Mouse (Mus musculus): ENCODE measurements at regions not wholly inside any gene's neighbourhood (a gene's known extent, or its start where the extent isn't known, plus 50 kb on each side); places are given as distances from the start of the nearest gene placed in this dataset.

GRCm38 (mm10) chr19:37795552-37796343, 98.2 kb downstream of the Cyp26a1 start:
- Histone ChIP-seq H3K27me3 (no peaks in the 10 kb centered on the region), H3K9ac (no peak overlapping the region), H3K9me3 (no peaks in the 10 kb centered on the region), H3K36me3 (no peaks in the 10 kb centered on the region), H3K4me2 (no peak overlapping the region), H3K27ac (no peak overlapping the region), H3K4me1 (peaks cover 3% of the 10 kb centered on the region), H3K4me3 (no peak overlapping the region)
- no peak for ATAC-seq (ENCODE audit: insufficient number of reproducible peaks, insufficient read depth, low FRiP score, low TSS enrichment, low read depth)
- WGBS: 78% methylated on average over 18 of the region's 18 CpGs

GRCm38 (mm10) chr19:37800161-37800660, 102.6 kb downstream of the Cyp26a1 start:
- Histone ChIP-seq H3K4me2 (no peak overlapping the region), H3K4me3 (no peak overlapping the region), H3K9me3 (no peaks in the 10 kb centered on the region), H3K36me3 (no peaks in the 10 kb centered on the region), H3K4me1 (no peaks in the 10 kb centered on the region), H3K27ac (no peak overlapping the region), H3K9ac (no peak overlapping the region), H3K27me3 (no peaks in the 10 kb centered on the region)
- 26% methylated on average over 3 of the region's 3 CpGs for WGBS
- ATAC-seq (ENCODE audit: insufficient number of reproducible peaks, insufficient read depth, low FRiP score, low TSS enrichment, low read depth): no peak

- no peaks in the 10 kb centered on the region for H3K36me3 ChIP-seq
Measured at GRCm38 (mm10) chr19:37809666-37810065, 112.1 kb downstream of the Cyp26a1 start.

GRCm38 (mm10) chr19:37814089-37815073, 116.8 kb downstream of the Cyp26a1 start:
- H3K9me3 ChIP-seq: no peaks in the 10 kb centered on the region
- peaks cover 7% of the 10 kb centered on the region for H3K4me1 ChIP-seq
- peaks cover 3% of the 10 kb centered on the region; the same call in 1 of the 2 replicates for H3K27me3 ChIP-seq
- H3K36me3 ChIP-seq: no peaks in the 10 kb centered on the region
- no peak overlapping the region for H3K4me3 ChIP-seq
- ATAC-seq (ENCODE audit: insufficient number of reproducible peaks, insufficient read depth, low FRiP score, low TSS enrichment, low read depth): no peak
- H3K9ac ChIP-seq: no peak overlapping the region
- WGBS: 24% methylated on average over 19 of the region's 19 CpGs
- 0 out of 2 replicates have a peak overlapping the region, but pooled peaks have one; percentile 1 for H3K4me2 ChIP-seq
- H3K27ac ChIP-seq: no peak overlapping the region

More at GRCm38 (mm10) chr19:37809666-37810065, 112.1 kb downstream of the Cyp26a1 start:
- Histone ChIP-seq H3K9ac (no peak overlapping the region), H3K27me3 (peaks cover 3% of the 10 kb centered on the region; the same call in 1 of the 2 replicates), H3K9me3 (no peaks in the 10 kb centered on the region), H3K27ac (no peak overlapping the region), H3K4me1 (peaks cover 7% of the 10 kb centered on the region), H3K4me2 (no peak overlapping the region), H3K4me3 (no peak overlapping the region)
- no peak for ATAC-seq (ENCODE audit: insufficient number of reproducible peaks, insufficient read depth, low FRiP score, low TSS enrichment, low read depth)
- WGBS: 88% methylated on average over 11 of the region's 11 CpGs

- H3K27ac ChIP-seq: no peak overlapping the region
- WGBS: 68% methylated on average over 2 of the region's 2 CpGs
- no peak for ATAC-seq (ENCODE audit: insufficient number of reproducible peaks, insufficient read depth, low FRiP score, low TSS enrichment, low read depth)
- H3K27me3 ChIP-seq: peaks cover 3% of the 10 kb centered on the region; the same call in 1 of the 2 replicates
- no peak overlapping the region for H3K9ac ChIP-seq
- no peak overlapping the region for H3K4me2 ChIP-seq
- no peak overlapping the region for H3K4me3 ChIP-seq
- no peaks in the 10 kb centered on the region for H3K9me3 ChIP-seq
- no peaks in the 10 kb centered on the region for H3K36me3 ChIP-seq
- H3K4me1 ChIP-seq: peaks cover 7% of the 10 kb centered on the region
Measured at GRCm38 (mm10) chr19:37815627-37816026, 118.0 kb downstream of the Cyp26a1 start.

- no peaks in the 10 kb centered on the region for H3K36me3 ChIP-seq
- H3K4me1 ChIP-seq: peaks cover 7% of the 10 kb centered on the region
- ATAC-seq (ENCODE audit: insufficient number of reproducible peaks, insufficient read depth, low FRiP score, low TSS enrichment, low read depth): no peak
- H3K4me3 ChIP-seq: no peak overlapping the region
- H3K9me3 ChIP-seq: no peaks in the 10 kb centered on the region
- H3K9ac ChIP-seq: 0 out of 2 replicates have a peak overlapping the region, but pooled peaks have one; percentile 2
- H3K4me2 ChIP-seq: no peak overlapping the region
- H3K27me3 ChIP-seq: no peaks in the 10 kb centered on the region
- H3K27ac ChIP-seq: no peak overlapping the region
- WGBS: 28% methylated on average over 3 of the region's 3 CpGs
Measured at GRCm38 (mm10) chr19:37821243-37821642, 123.6 kb downstream of the Cyp26a1 start.

GRCm38 (mm10) chr19:37821671-37822190, 124.1 kb downstream of the Cyp26a1 start:
- no peak for ATAC-seq (ENCODE audit: insufficient number of reproducible peaks, insufficient read depth, low FRiP score, low TSS enrichment, low read depth)
- Histone ChIP-seq H3K36me3 (no peaks in the 10 kb centered on the region), H3K4me2 (no peak overlapping the region), H3K4me1 (peaks cover 7% of the 10 kb centered on the region), H3K27me3 (no peaks in the 10 kb centered on the region), H3K27ac (no peak overlapping the region), H3K9me3 (no peaks in the 10 kb centered on the region), H3K4me3 (no peak overlapping the region), H3K9ac (0 out of 2 replicates have a peak overlapping the region, but pooled peaks have one; percentile 2)
- 84% methylated on average over 3 of the region's 3 CpGs for WGBS

- no peak for ATAC-seq (ENCODE audit: insufficient number of reproducible peaks, insufficient read depth, low FRiP score, low TSS enrichment, low read depth)
Measured at GRCm38 (mm10) chr19:37824155-37824554, 126.6 kb downstream of the Cyp26a1 start.

GRCm38 (mm10) chr19:37831406-37831805, 133.8 kb downstream of the Cyp26a1 start:
- H3K9ac ChIP-seq: no peak overlapping the region
- no peak overlapping the region for H3K27ac ChIP-seq
- no peaks in the 10 kb centered on the region for H3K36me3 ChIP-seq
- no peaks in the 10 kb centered on the region for H3K4me1 ChIP-seq
- no peaks in the 10 kb centered on the region for H3K9me3 ChIP-seq
- ATAC-seq (ENCODE audit: insufficient number of reproducible peaks, insufficient read depth, low FRiP score, low TSS enrichment, low read depth): no peak
- no peak overlapping the region for H3K4me2 ChIP-seq
- no peak overlapping the region for H3K4me3 ChIP-seq
- no peaks in the 10 kb centered on the region for H3K27me3 ChIP-seq

More at GRCm38 (mm10) chr19:37824155-37824554, 126.6 kb downstream of the Cyp26a1 start:
- Histone ChIP-seq H3K4me2 (no peak overlapping the region), H3K4me3 (no peak overlapping the region), H3K27me3 (no peaks in the 10 kb centered on the region), H3K27ac (no peak overlapping the region), H3K4me1 (peaks cover 7% of the 10 kb centered on the region), H3K36me3 (no peaks in the 10 kb centered on the region), H3K9me3 (no peaks in the 10 kb centered on the region), H3K9ac (no peak overlapping the region)
- 80% methylated on average over 5 of the region's 5 CpGs for WGBS

- Histone ChIP-seq H3K9ac (no peak overlapping the region), H3K27ac (no peak overlapping the region), H3K4me2 (no peak overlapping the region), H3K4me1 (no peaks in the 10 kb centered on the region), H3K36me3 (no peaks in the 10 kb centered on the region), H3K4me3 (no peak overlapping the region), H3K27me3 (no peaks in the 10 kb centered on the region), H3K9me3 (no peaks in the 10 kb centered on the region)
- ATAC-seq (ENCODE audit: insufficient number of reproducible peaks, insufficient read depth, low FRiP score, low TSS enrichment, low read depth): no peak
- 51% methylated on average over 5 of the region's 5 CpGs for WGBS
Measured at GRCm38 (mm10) chr19:37836900-37837299, 139.3 kb downstream of the Cyp26a1 start.
